Mouse (Mus musculus) intestine, postnatal 0 days (tissue): Measurements from ENCODE around the gene Robo2. TPM values are rescaled to one million over a fixed set of nuclear protein-coding genes. Genes with fewer than 3 reads are reported as not detected.

ENCODE experiments used
- ATAC-seq: fragments of 200-750 bp; cut with Nextera tagmentation; 2 replicates; pipeline ENCODE4 v1.8.0; 2017; ENCODE audit warnings: mild to moderate bottlenecking, moderate TSS enrichment, moderate library complexity
- H3K27ac ChIP-seq: fragments of 300-500 bp; sonication (generic); 2 replicates; pipeline ENCODE4 v1.5.1; 2014; ENCODE audit warnings: mild to moderate bottlenecking, low read depth, low read length, moderate library complexity
- H3K27me3 ChIP-seq: fragments of 300-500 bp; sonication (generic); replicated peaks from 2 replicates; pipeline ENCODE4 v1.6.1; 2014; ENCODE audit warnings: low read length, mixed read lengths; ENCODE audit not compliant: control insufficient read depth, insufficient read depth
- H3K36me3 ChIP-seq: fragments of 300-500 bp; sonication (generic); 2 replicates; pipeline ENCODE4 v1.6.1; 2014; ENCODE audit warnings: mild to moderate bottlenecking, moderate library complexity; ENCODE audit not compliant: control insufficient read depth, insufficient read depth
- H3K4me1 ChIP-seq: fragments of 300-500 bp; sonication (generic); replicated peaks from 2 replicates; pipeline ENCODE4 v1.6.1; 2014; ENCODE audit warnings: antibody characterized with exemption, low read length, mixed read lengths; ENCODE audit not compliant: control insufficient read depth, insufficient read depth
- H3K4me2 ChIP-seq: fragments of 300-500 bp; sonication (generic); replicated peaks from 2 replicates; pipeline ENCODE4 v1.6.1; 2014; ENCODE audit warnings: low read depth, mild to moderate bottlenecking, moderate library complexity
- H3K4me3 ChIP-seq: fragments of 300-500 bp; sonication (generic); 2 replicates; pipeline ENCODE4 v1.5.1; 2014; ENCODE audit warnings: low read depth, low read length
- H3K9ac ChIP-seq: fragments of 300-500 bp; sonication (generic); 2 replicates; pipeline ENCODE4 v1.6.1; 2014; ENCODE audit warnings: mild to moderate bottlenecking, low read depth, low read length
- H3K9me3 ChIP-seq: fragments of 300-500 bp; sonication (generic); 2 replicates; pipeline ENCODE4 v1.6.1; 2016; ENCODE audit warnings: mixed run types; ENCODE audit not compliant: control insufficient read depth
- CTCF ChIP-seq: sonication (generic); IDR thresholded peaks from 2 replicates; pipeline ENCODE4 v1.5.1; 2016; ENCODE audit warnings: low read depth, mild to moderate bottlenecking, control low read depth, antibody characterized with exemption, moderate library complexity
- WGBS: fragments of 180-500 bp; shearing (Covaris S2); extraction: QIAGEN DNeasy Blood & Tissue Kit; methylation state at CpG from one replicate; pipeline ENCODE4 v1.1.7; 2014; 5-methylcytosine and 5-hydroxymethylcytosine counted together
- microRNA counts: library from miRNA; unstranded; fragments of <30 nt; microRNA quantifications from one replicate; lab custom pipeline; 2016
- microRNA-seq: library from miRNA; unstranded; fragments of <30 nt; microRNA quantifications from one replicate; pipeline ENCODE4, GENCODE M21; 2016
- polyA plus RNA-seq: library from polyadenylated mRNA; unstranded; fragments of >200 nt; fragmentation: Nextera tagmentation; extraction: Ambion mirVana; gene quantifications from 2 replicates; pipeline ENCODE4 v1.2.1, GENCODE M21; 2015

The Robo2 gene
- polyA plus RNA-seq, 1 experiment from 2014 or later = 6.2 TPM

GRCm38 (mm10) chr16:73863748-73864147, 547.9 kb downstream of the Robo2 start:
- Histone ChIP-seq H3K36me3 (no peaks in the 10 kb centered on the region), H3K27me3 (no peaks in the 10 kb centered on the region), H3K4me3 (no peak overlapping the region), H3K4me2 (no peak overlapping the region), H3K9me3 (no peaks in the 10 kb centered on the region), H3K27ac (no peak overlapping the region), H3K9ac (no peak overlapping the region), H3K4me1 (no peaks in the 10 kb centered on the region)
- 23% methylated on average over 3 of the region's 3 CpGs for WGBS
- ATAC-seq = no peak
- no peak for TF ChIP-seq CTCF

GRCm38 (mm10) chr16:73858717-73859116, 552.9 kb downstream of the Robo2 start:
- H3K9ac ChIP-seq = no peak overlapping the region
- no peaks in the 10 kb centered on the region for H3K36me3 ChIP-seq
- no peaks in the 10 kb centered on the region for H3K4me1 ChIP-seq
- no peaks in the 10 kb centered on the region for H3K27me3 ChIP-seq
- no peak overlapping the region for H3K27ac ChIP-seq
- no peak for ATAC-seq
- no peak overlapping the region for H3K4me2 ChIP-seq
- no peak overlapping the region for H3K4me3 ChIP-seq
- H3K9me3 ChIP-seq = no peaks in the 10 kb centered on the region
- no peak for TF ChIP-seq CTCF
- 87% methylated on average over 2 of the region's 2 CpGs for WGBS

- H3K4me3 ChIP-seq = no peak overlapping the region
These were observed 555.8 kb downstream of the Robo2 start for GRCm38 (mm10) chr16:73855821-73856220.

More at GRCm38 (mm10) chr16:73855821-73856220, 555.8 kb downstream of the Robo2 start:
- Histone ChIP-seq H3K9me3 (no peaks in the 10 kb centered on the region), H3K4me1 (no peaks in the 10 kb centered on the region), H3K36me3 (no peaks in the 10 kb centered on the region), H3K27me3 (no peaks in the 10 kb centered on the region), H3K27ac (no peak overlapping the region), H3K9ac (no peak overlapping the region), H3K4me2 (no peak overlapping the region)
- 82% methylated on average over 3 of the region's 3 CpGs for WGBS
- TF ChIP-seq CTCF = no peak
- no peak for ATAC-seq

MicroRNAs within 50 kb of the gene (microRNA counts, 519-probe panel; counts per million panel counts)
- 2,778 counts per million, percentile 28 among the panel's probes with 10 or more counts for microRNA mmu-miR-691 (lab: Ali Mortazavi, UCI)

Small RNA genes lying within 50 kb of the gene (microRNA-seq; reads per million reads assigned to microRNA genes)
- gene Gm24272 (not detected), gene Mir691 (not detected)
